Mouse (Mus musculus): ENCODE results near the gene Fam170b. TPM values are rescaled to one million over a fixed set of nuclear protein-coding genes. Genes with fewer than 3 reads are reported as not detected.
A peak's percentile ranks its signal among the peaks of the same experiment; 100 is the strongest.

The Fam170b gene
- total RNA-seq (2017), result 0.67 TPM in 1 of 3 replicates, not detected in the others

GRCm38 (mm10) chr14:32833847-32834246 is at the start of gene Fam170b:
Gene Fam170b, plus strand, starts transcription at chr14:32833962.
- ATAC-seq (replicated peaks; ENCODE audit: insufficient number of reproducible peaks, low FRiP score, low TSS enrichment, poor library complexity, severe bottlenecking), result no peak

GRCm38 (mm10) chr14:32784130-32784747 is 49.5 kb upstream of the Fam170b start:
- peak; percentile 55 for ATAC-seq (replicated peaks; ENCODE audit: insufficient number of reproducible peaks, low FRiP score, low TSS enrichment, poor library complexity, severe bottlenecking)

GRCm38 (mm10) chr14:32784748-32785134 is 49.0 kb upstream of the Fam170b start:
- ATAC-seq (replicated peaks; ENCODE audit: insufficient number of reproducible peaks, low FRiP score, low TSS enrichment, poor library complexity, severe bottlenecking), result no peak

- peak; percentile 77 for ATAC-seq (replicated peaks; ENCODE audit: insufficient number of reproducible peaks, low FRiP score, low TSS enrichment, poor library complexity, severe bottlenecking)
Observed at GRCm38 (mm10) chr14:32785556-32786130, 48.1 kb upstream of the Fam170b start, which contains the start of gene Tmem273. Gene Tmem273, plus strand, starts transcription at chr14:32785963.

GRCm38 (mm10) chr14:32787691-32788090 is 46.1 kb upstream of the Fam170b start:
- ATAC-seq (replicated peaks; ENCODE audit: insufficient number of reproducible peaks, low FRiP score, low TSS enrichment, poor library complexity, severe bottlenecking), result no peak

GRCm38 (mm10) chr14:32796375-32796774 is 37.4 kb upstream of the Fam170b start:
- ATAC-seq (replicated peaks; ENCODE audit: insufficient number of reproducible peaks, low FRiP score, low TSS enrichment, poor library complexity, severe bottlenecking), result no peak

- no peak for ATAC-seq (replicated peaks; ENCODE audit: insufficient number of reproducible peaks, low FRiP score, low TSS enrichment, poor library complexity, severe bottlenecking)
Observed at GRCm38 (mm10) chr14:32797803-32798202, 36.0 kb upstream of the Fam170b start.

GRCm38 (mm10) chr14:32798355-32798754 is 35.4 kb upstream of the Fam170b start:
- no peak for ATAC-seq (replicated peaks; ENCODE audit: insufficient number of reproducible peaks, low FRiP score, low TSS enrichment, poor library complexity, severe bottlenecking)

GRCm38 (mm10) chr14:32800048-32800447 is 33.7 kb upstream of the Fam170b start:
- ATAC-seq (replicated peaks; ENCODE audit: insufficient number of reproducible peaks, low FRiP score, low TSS enrichment, poor library complexity, severe bottlenecking), result no peak

GRCm38 (mm10) chr14:32801016-32801661 is 32.6 kb upstream of the Fam170b start:
- ATAC-seq (replicated peaks; ENCODE audit: insufficient number of reproducible peaks, low FRiP score, low TSS enrichment, poor library complexity, severe bottlenecking), result no peak

- no peak for ATAC-seq (replicated peaks; ENCODE audit: insufficient number of reproducible peaks, low FRiP score, low TSS enrichment, poor library complexity, severe bottlenecking)
Observed at GRCm38 (mm10) chr14:32801662-32802024, 32.1 kb upstream of the Fam170b start.

GRCm38 (mm10) chr14:32810111-32810510 is 23.7 kb upstream of the Fam170b start:
- ATAC-seq (replicated peaks; ENCODE audit: insufficient number of reproducible peaks, low FRiP score, low TSS enrichment, poor library complexity, severe bottlenecking), result no peak

- no peak for ATAC-seq (replicated peaks; ENCODE audit: insufficient number of reproducible peaks, low FRiP score, low TSS enrichment, poor library complexity, severe bottlenecking)
Observed at GRCm38 (mm10) chr14:32812429-32812828, 21.3 kb upstream of the Fam170b start.

- ATAC-seq (replicated peaks; ENCODE audit: insufficient number of reproducible peaks, low FRiP score, low TSS enrichment, poor library complexity, severe bottlenecking), result no peak
Observed at GRCm38 (mm10) chr14:32814961-32815360, 18.8 kb upstream of the Fam170b start.

- no peak for ATAC-seq (replicated peaks; ENCODE audit: insufficient number of reproducible peaks, low FRiP score, low TSS enrichment, poor library complexity, severe bottlenecking)
Observed at GRCm38 (mm10) chr14:32816533-32816932, 17.2 kb upstream of the Fam170b start.

- no peak for ATAC-seq (replicated peaks; ENCODE audit: insufficient number of reproducible peaks, low FRiP score, low TSS enrichment, poor library complexity, severe bottlenecking)
Observed at GRCm38 (mm10) chr14:32817258-32817657, 16.5 kb upstream of the Fam170b start.

- no peak for ATAC-seq (replicated peaks; ENCODE audit: insufficient number of reproducible peaks, low FRiP score, low TSS enrichment, poor library complexity, severe bottlenecking)
Observed at GRCm38 (mm10) chr14:32819297-32819696, 14.5 kb upstream of the Fam170b start.

GRCm38 (mm10) chr14:32822812-32823211 is 10.9 kb upstream of the Fam170b start:
- no peak for ATAC-seq (replicated peaks; ENCODE audit: insufficient number of reproducible peaks, low FRiP score, low TSS enrichment, poor library complexity, severe bottlenecking)

- ATAC-seq (replicated peaks; ENCODE audit: insufficient number of reproducible peaks, low FRiP score, low TSS enrichment, poor library complexity, severe bottlenecking), result no peak
Observed at GRCm38 (mm10) chr14:32823861-32824260, 9.9 kb upstream of the Fam170b start.
